Mouse (Mus musculus) intestine, embryonic 14.5 days (tissue): ENCODE results near the gene Smoc1. TPM values are rescaled to one million over a fixed set of nuclear protein-coding genes. Genes with fewer than 3 reads are reported as not detected.
A peak's percentile ranks its signal among the peaks of the same experiment; 100 is the strongest.

Experiments
- ATAC-seq: fragments of 200-750 bp; cut with Nextera tagmentation; replicated peaks from 2 replicates; pipeline ENCODE4 v1.8.0; 2017; ENCODE audit warnings: low read depth, moderate number of reproducible peaks, moderate TSS enrichment, moderate library complexity; ENCODE audit not compliant: low FRiP score, low TSS enrichment
- DNase-seq: peaks from one replicate; pipeline ENCODE4 v3.0.0-alpha.2; 2018; ENCODE audit warnings: low spot score
- H3K27ac ChIP-seq: fragments of 300-500 bp; sonication (generic); 2 replicates; pipeline ENCODE4 v1.5.1; 2014; ENCODE audit warnings: low read depth, mild to moderate bottlenecking, control low read depth
- H3K27me3 ChIP-seq: fragments of 300-500 bp; sonication (generic); replicated peaks from 2 replicates; pipeline ENCODE4 v1.6.1; 2014; ENCODE audit warnings: low read length, control low read depth; ENCODE audit not compliant: control insufficient read depth, insufficient read depth
- H3K36me3 ChIP-seq: fragments of 300-500 bp; sonication (generic); 2 replicates; pipeline ENCODE4 v1.6.1; 2014; ENCODE audit warnings: low read length, control low read depth; ENCODE audit not compliant: control insufficient read depth, insufficient read depth
- H3K4me1 ChIP-seq: fragments of 300-500 bp; sonication (generic); replicated peaks from 2 replicates; pipeline ENCODE4 v1.6.1; 2014; ENCODE audit warnings: low read length, control low read depth, mixed read lengths; ENCODE audit not compliant: control insufficient read depth, insufficient read depth
- H3K4me2 ChIP-seq: fragments of 300-500 bp; sonication (generic); 2 replicates; pipeline ENCODE4 v1.6.1; 2014; ENCODE audit warnings: low read length
- H3K4me3 ChIP-seq: fragments of 300-500 bp; sonication (generic); 2 replicates; pipeline ENCODE4 v1.5.1; 2014; ENCODE audit warnings: low read depth, low read length, control low read depth, mixed read lengths
- H3K9ac ChIP-seq: fragments of 300-500 bp; sonication (generic); 2 replicates; pipeline ENCODE4 v1.6.1; 2014; ENCODE audit warnings: mild to moderate bottlenecking, low read length
- H3K9me3 ChIP-seq: fragments of 300-500 bp; sonication (generic); 2 replicates; pipeline ENCODE4 v1.6.1; 2016; ENCODE audit warnings: low read length, control low read depth; ENCODE audit not compliant: control insufficient read depth
- WGBS: fragments of 180-500 bp; shearing (Covaris S2); extraction: QIAGEN DNeasy Blood & Tissue Kit; methylation state at CpG from one replicate; pipeline ENCODE4 v1.1.7; 2014; 5-methylcytosine and 5-hydroxymethylcytosine counted together
- microRNA-seq: library from miRNA; unstranded; fragments of <30 nt; microRNA quantifications from one replicate; pipeline ENCODE4, GENCODE M21; 2016
- polyA plus RNA-seq: library from polyadenylated mRNA; unstranded; fragments of >200 nt; fragmentation: Nextera tagmentation; extraction: Ambion mirVana; gene quantifications from 2 replicates; pipeline ENCODE4 v1.2.1, GENCODE M21; 2014

Gene Smoc1
- polyA plus RNA-seq, 1 experiment from 2014 or later, result 10.9 TPM

DNA sequence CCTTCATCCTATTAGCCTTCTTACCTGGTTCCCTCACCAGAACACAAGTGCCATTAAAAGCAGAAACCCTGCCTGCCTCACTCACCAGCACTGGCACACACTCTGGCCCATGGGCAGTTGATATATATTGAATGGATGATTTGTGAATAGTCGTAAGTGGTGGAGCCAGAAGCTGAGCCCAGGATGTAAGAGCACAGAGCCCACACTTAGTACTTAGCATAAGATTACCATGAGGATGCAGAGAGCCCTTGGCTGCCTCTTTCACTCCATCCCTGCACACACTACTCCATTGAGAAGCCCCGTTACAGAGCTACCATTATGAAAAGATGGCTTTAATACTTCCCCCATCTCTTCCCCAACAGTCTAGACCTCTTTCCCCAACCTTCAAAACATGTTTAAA, 198.2 kb downstream of the Smoc1 start:
- 84% methylated on average over 2 of the region's 2 CpGs for WGBS
- H3K27me3 ChIP-seq, result no peaks in the 10 kb centered on the region
- no peak overlapping the region for H3K4me3 ChIP-seq
- no peak overlapping the region for H3K4me2 ChIP-seq
- no peaks in the 10 kb centered on the region for H3K9me3 ChIP-seq
- DNase-seq (no peak), ATAC-seq (no peak)
- no peak overlapping the region for H3K9ac ChIP-seq
- H3K36me3 ChIP-seq, result no peaks in the 10 kb centered on the region
- H3K4me1 ChIP-seq, result no peaks in the 10 kb centered on the region
- H3K27ac ChIP-seq, result no peak overlapping the region

- Histone ChIP-seq H3K9ac (no peak overlapping the region), H3K36me3 (no peaks in the 10 kb centered on the region), H3K27ac (no peak overlapping the region), H3K4me3 (no peak overlapping the region), H3K27me3 (no peaks in the 10 kb centered on the region), H3K9me3 (no peaks in the 10 kb centered on the region), H3K4me2 (no peak overlapping the region), H3K4me1 (no peaks in the 10 kb centered on the region)
- ATAC-seq (no peak), DNase-seq (no peak)
- WGBS, result 36% methylated on average over 6 of the region's 6 CpGs
These were observed 199.5 kb downstream of the Smoc1 start for GRCm38 (mm10) chr12:81225966-81226577.

GRCm38 (mm10) chr12:81226590-81226989, 200.0 kb downstream of the Smoc1 start:
- H3K4me1 ChIP-seq, result no peaks in the 10 kb centered on the region
- H3K4me3 ChIP-seq, result no peak overlapping the region
- H3K9me3 ChIP-seq, result no peaks in the 10 kb centered on the region
- no peaks in the 10 kb centered on the region for H3K36me3 ChIP-seq
- 49% methylated on average over 3 of the region's 3 CpGs for WGBS
- no peaks in the 10 kb centered on the region for H3K27me3 ChIP-seq
- ATAC-seq (no peak), DNase-seq (no peak)
- no peak overlapping the region for H3K4me2 ChIP-seq
- H3K27ac ChIP-seq, result no peak overlapping the region
- no peak overlapping the region for H3K9ac ChIP-seq

- ATAC-seq (no peak), DNase-seq (no peak)
- WGBS, result 65% methylated on average over 5 of the region's 5 CpGs
- Histone ChIP-seq H3K9me3 (no peaks in the 10 kb centered on the region), H3K27me3 (no peaks in the 10 kb centered on the region), H3K4me3 (no peak overlapping the region), H3K27ac (no peak overlapping the region), H3K9ac (no peak overlapping the region), H3K36me3 (no peaks in the 10 kb centered on the region), H3K4me1 (no peaks in the 10 kb centered on the region), H3K4me2 (no peak overlapping the region)
These were observed 201.3 kb downstream of the Smoc1 start for GRCm38 (mm10) chr12:81227767-81228460.

DNA sequence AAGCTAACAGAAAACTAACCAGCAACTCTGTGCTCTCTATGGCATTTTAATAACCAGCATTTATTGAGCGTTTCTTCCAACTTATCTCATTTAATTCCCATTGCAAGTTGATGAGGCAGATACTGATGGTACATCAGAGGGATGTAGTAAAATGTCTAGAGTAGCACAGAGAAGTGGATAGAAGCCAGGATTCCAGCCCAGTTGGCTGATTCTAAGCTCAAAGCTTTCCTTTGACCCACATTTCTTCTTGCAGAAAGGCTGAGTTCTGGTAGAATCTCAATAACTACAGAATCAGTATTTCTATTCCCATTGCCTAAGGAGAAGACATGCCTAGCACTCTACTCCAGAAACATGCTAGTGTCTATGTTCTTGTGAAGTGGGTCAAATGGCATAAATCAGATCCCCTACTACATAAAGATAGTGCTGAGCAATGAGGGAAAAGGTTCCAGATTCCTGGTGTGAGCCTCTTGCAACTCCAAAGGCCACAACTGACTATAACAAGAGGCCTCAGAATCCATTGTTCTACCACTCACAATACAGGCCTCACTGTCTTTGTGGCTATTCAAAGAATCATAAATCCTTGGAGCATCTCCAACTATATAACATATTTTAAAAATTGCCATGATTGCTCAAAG, 207.3 kb downstream of the Smoc1 start:
- no peak overlapping the region for H3K4me3 ChIP-seq
- H3K4me1 ChIP-seq, result no peaks in the 10 kb centered on the region
- no peak for DNase-seq
- no peaks in the 10 kb centered on the region for H3K27me3 ChIP-seq
- H3K27ac ChIP-seq, result no peak overlapping the region
- WGBS, result 90% methylated on average over 1 of the region's 1 CpGs
- no peaks in the 10 kb centered on the region for H3K36me3 ChIP-seq
- H3K4me2 ChIP-seq, result no peak overlapping the region
- no peak overlapping the region for H3K9ac ChIP-seq
- no peak for ATAC-seq
- H3K9me3 ChIP-seq, result no peaks in the 10 kb centered on the region

DNA sequence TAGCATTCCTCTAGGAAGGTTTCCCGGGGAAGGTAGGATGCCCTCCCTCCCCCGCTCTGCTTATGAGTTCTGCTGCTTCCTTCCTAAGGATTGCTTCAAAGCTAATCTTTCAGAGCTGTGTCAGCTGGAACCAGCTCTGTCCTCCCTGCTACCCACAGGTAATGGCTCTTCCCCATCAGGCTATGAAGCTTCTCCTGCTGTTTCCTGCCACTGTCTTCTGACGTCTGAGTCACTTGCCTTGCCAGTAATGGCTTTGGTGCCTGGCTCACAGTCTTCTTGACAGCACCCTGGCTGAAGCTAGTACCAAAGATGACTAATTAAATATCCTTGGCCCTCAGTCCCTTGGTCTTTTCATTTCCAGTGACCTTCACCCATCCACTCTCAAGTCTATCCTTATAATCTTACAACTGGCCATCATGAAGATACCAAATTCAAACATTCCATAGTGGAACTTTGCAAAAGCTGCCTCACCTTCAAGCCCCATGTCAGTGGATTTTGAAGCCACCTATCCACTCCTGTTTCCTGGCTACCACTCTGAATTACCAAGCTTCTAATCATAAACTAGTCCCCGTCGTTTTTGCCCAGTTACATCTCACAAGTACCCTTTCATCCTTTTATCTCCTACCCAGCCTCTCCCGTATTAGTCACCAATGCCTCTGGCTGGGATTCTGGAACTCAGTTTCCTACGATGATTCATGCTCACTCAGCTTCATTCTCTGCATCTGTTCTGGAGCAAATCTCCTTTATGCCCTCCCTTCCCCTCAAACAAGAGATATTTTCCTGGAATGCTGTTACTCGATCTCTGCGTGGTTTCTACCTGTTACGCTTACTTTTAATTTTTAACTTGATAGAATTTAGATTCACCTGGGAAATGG, 209.1 kb downstream of the Smoc1 start:
- WGBS, result 86% methylated on average over 10 of the region's 10 CpGs
- ATAC-seq (no peak), DNase-seq (no peak)
- H3K9ac ChIP-seq, result no peak overlapping the region
- no peak overlapping the region for H3K27ac ChIP-seq
- no peaks in the 10 kb centered on the region for H3K36me3 ChIP-seq
- H3K27me3 ChIP-seq, result no peaks in the 10 kb centered on the region
- no peak overlapping the region for H3K4me2 ChIP-seq
- no peak overlapping the region for H3K4me3 ChIP-seq
- H3K4me1 ChIP-seq, result no peaks in the 10 kb centered on the region
- H3K9me3 ChIP-seq, result no peaks in the 10 kb centered on the region

Small RNA genes lying within 50 kb of the gene (microRNA-seq; reads per million reads assigned to microRNA genes)
- 4.7 reads per million, percentile 33 among the genes with 10 or more reads in this experiment for gene Mir3067

Other genes with a start within 250 kb of the Smoc1 start
- 20.8 and 21.4 TPM in 2 replicates for gene Susd6, start 236.3 kb upstream of the Smoc1 start, polyA plus RNA-seq
- 350 and 386 TPM in 2 replicates for gene Srsf5, start 81.3 kb upstream of the Smoc1 start, polyA plus RNA-seq
- 0.50 and 0.74 TPM in 2 replicates for gene Slc10a1, start 58.1 kb upstream of the Smoc1 start, polyA plus RNA-seq